Mouse (Mus musculus) intestine, embryonic 16.5 days (tissue): ENCODE measurements around the gene Ccdc34. TPM values are rescaled to one million over a fixed set of nuclear protein-coding genes. Genes with fewer than 3 reads are reported as not detected.

Experiments
- ATAC-seq: fragments of 200-750 bp; cut with Nextera tagmentation; 2 replicates; pipeline ENCODE4 v1.8.0; 2017; ENCODE audit warnings: moderate TSS enrichment, moderate library complexity
- H3K27ac ChIP-seq: fragments of 300-500 bp; sonication (generic); 2 replicates; pipeline ENCODE4 v1.5.1; 2014; ENCODE audit warnings: mild to moderate bottlenecking, low read length
- H3K27me3 ChIP-seq: fragments of 300-500 bp; sonication (generic); replicated peaks from 2 replicates; pipeline ENCODE4 v1.6.1; 2014; ENCODE audit warnings: low read length, control low read depth, mixed read lengths; ENCODE audit not compliant: control insufficient read depth, insufficient read depth
- H3K36me3 ChIP-seq: fragments of 300-500 bp; sonication (generic); 2 replicates; pipeline ENCODE4 v1.6.1; 2014; ENCODE audit warnings: low read length, control low read depth; ENCODE audit not compliant: control insufficient read depth, insufficient read depth
- H3K4me1 ChIP-seq: fragments of 300-500 bp; sonication (generic); 2 replicates; pipeline ENCODE4 v1.6.1; 2014; ENCODE audit warnings: low read length, control low read depth, mixed read lengths; ENCODE audit not compliant: control insufficient read depth, insufficient read depth
- H3K4me2 ChIP-seq: fragments of 300-500 bp; sonication (generic); 2 replicates; pipeline ENCODE4 v1.6.1; 2014; ENCODE audit warnings: low read depth, low read length, control low read depth
- H3K4me3 ChIP-seq: fragments of 300-500 bp; sonication (generic); 2 replicates; pipeline ENCODE4 v1.5.1; 2014; ENCODE audit warnings: mild to moderate bottlenecking, low read length
- H3K9ac ChIP-seq: fragments of 300-500 bp; sonication (generic); 2 replicates; pipeline ENCODE4 v1.6.1; 2014; ENCODE audit warnings: low read depth, low read length
- H3K9me3 ChIP-seq: fragments of 300-500 bp; sonication (generic); 2 replicates; pipeline ENCODE4 v1.6.1; 2016; ENCODE audit warnings: low read length, control low read depth; ENCODE audit not compliant: control insufficient read depth
- WGBS: fragments of 180-500 bp; shearing (Covaris S2); extraction: QIAGEN DNeasy Blood & Tissue Kit; methylation state at CpG from one replicate; pipeline ENCODE4 v1.1.7; 2014; 5-methylcytosine and 5-hydroxymethylcytosine counted together
- polyA plus RNA-seq: library from polyadenylated mRNA; unstranded; fragments of >200 nt; fragmentation: Nextera tagmentation; extraction: Ambion mirVana; gene quantifications from 2 replicates; pipeline ENCODE4 v1.2.1, GENCODE M21; 2015

Gene Ccdc34
- polyA plus RNA-seq, 1 experiment from 2014 or later, result 40.0 TPM

DNA sequence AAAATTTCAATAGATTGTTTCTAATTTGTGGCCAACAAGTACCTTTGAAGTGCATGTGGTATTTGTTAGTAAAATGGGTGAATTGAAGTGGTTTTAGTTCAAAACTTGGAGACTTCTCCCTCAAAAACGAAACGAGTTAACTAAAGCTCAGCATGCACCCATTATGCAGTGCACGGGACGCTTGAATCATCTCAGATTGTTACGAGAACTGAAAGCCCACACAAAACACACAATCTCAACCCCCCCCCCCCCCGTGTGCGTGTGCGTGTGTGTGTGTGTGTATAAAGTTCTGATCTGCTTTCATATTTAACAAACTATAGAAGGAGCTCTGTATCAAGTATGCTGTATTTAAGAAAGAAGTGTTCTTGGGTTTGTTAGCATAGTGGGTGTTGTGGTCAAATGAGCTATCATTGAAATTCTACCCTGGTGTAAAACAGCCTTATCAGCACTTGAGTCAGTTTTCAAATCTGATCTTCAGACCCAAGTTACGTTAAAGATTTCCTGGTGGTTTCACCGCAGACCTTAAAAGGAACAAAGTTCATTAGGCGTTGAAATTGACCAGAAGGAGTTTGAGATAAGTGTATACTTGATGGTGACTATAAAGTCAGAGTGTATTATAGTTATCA lies 25.1 kb upstream of the Ccdc34 start:
- H3K36me3 ChIP-seq, result no peaks in the 10 kb centered on the region
- WGBS, result 60% methylated on average over 11 of the region's 11 CpGs
- peak; percentile 62 for ATAC-seq
- no peaks in the 10 kb centered on the region for H3K9me3 ChIP-seq
- H3K4me1 ChIP-seq, result peaks cover 32% of the 10 kb centered on the region
- H3K4me3 ChIP-seq, result no peak overlapping the region
- H3K27ac ChIP-seq, result peak overlapping the region; percentile 78
- H3K4me2 ChIP-seq, result peak overlapping the region; percentile 37
- no peak overlapping the region for H3K9ac ChIP-seq
- no peaks in the 10 kb centered on the region for H3K27me3 ChIP-seq

DNA sequence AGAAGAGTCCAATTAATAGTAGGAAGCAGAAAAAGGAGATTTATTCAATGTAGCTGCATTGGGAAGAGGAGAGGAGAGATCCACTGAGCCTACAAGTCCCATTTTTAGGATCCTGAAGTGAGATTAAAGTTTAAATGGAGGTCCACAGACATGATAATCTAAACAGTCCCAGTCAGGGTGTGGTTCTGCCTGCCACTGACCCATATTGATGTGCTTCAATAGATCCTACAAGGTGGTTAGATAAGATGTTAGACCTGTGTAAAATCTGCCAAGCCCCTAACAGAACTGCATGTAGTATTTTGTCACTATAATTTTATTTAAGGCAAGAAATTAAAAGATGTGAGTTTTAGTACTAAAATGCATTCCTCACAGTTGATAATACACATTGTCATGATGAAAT lies 24.2 kb upstream of the Ccdc34 start:
- H3K4me2 ChIP-seq, result no peak overlapping the region
- no peaks in the 10 kb centered on the region for H3K36me3 ChIP-seq
- peaks cover 24% of the 10 kb centered on the region for H3K4me1 ChIP-seq
- H3K27me3 ChIP-seq, result no peaks in the 10 kb centered on the region
- no peak for ATAC-seq
- no peak overlapping the region for H3K27ac ChIP-seq
- no peak overlapping the region for H3K9ac ChIP-seq
- H3K9me3 ChIP-seq, result no peaks in the 10 kb centered on the region
- H3K4me3 ChIP-seq, result no peak overlapping the region

DNA sequence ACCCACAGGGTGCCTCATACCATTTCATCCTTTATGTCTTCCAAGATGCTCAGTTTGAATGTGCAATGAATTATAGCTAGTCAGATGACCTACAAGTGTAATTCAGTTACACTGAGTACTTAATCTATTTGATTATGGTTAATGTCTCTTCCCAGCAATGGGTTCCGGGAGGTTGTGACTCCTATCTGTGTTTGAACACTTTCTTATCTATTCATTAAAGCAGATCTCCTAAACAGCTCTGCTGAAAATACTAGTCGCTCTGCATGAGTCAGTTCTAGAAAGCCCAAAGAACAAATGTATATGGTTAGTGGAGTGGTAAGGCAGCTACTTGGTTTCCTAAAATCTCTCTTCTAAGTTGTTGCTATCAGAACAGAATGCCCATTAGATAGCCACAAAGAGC lies 22.6 kb upstream of the Ccdc34 start:
- 34% methylated on average over 2 of the region's 2 CpGs for WGBS
- H3K27me3 ChIP-seq, result no peaks in the 10 kb centered on the region
- peak overlapping the region; percentile 13; the same call in 1 of the 2 replicates for H3K27ac ChIP-seq
- ATAC-seq, result no peak
- H3K36me3 ChIP-seq, result no peaks in the 10 kb centered on the region
- H3K4me1 ChIP-seq, result peaks cover 15% of the 10 kb centered on the region
- no peak overlapping the region for H3K4me2 ChIP-seq
- H3K9me3 ChIP-seq, result no peaks in the 10 kb centered on the region
- no peak overlapping the region for H3K4me3 ChIP-seq
- no peak overlapping the region for H3K9ac ChIP-seq

DNA sequence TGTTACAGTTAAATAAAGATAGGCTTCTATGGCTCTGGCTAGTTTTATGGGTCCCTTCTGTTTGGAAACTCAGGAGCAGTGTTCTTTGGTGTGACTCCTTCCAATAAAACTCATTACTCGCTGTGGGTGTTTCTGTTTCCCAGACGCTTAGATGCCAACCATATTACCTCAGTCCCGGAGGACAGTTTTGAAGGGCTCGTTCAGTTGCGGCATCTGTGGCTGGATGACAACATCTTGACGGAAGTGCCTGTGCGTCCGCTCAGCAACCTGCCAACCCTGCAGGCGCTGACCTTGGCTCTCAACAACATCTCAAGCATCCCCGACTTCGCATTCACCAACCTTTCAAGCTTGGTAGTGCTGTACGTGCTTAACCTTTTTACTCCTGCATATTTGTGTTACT lies 21.2 kb upstream of the Ccdc34 start:
- no peak for ATAC-seq
- H3K4me2 ChIP-seq, result 0 out of 2 replicates have a peak overlapping the region, but pooled peaks have one; percentile 19
- no peaks in the 10 kb centered on the region for H3K9me3 ChIP-seq
- no peaks in the 10 kb centered on the region for H3K36me3 ChIP-seq
- no peaks in the 10 kb centered on the region for H3K27me3 ChIP-seq
- H3K9ac ChIP-seq, result no peak overlapping the region
- no peak overlapping the region for H3K4me3 ChIP-seq
- no peak overlapping the region for H3K27ac ChIP-seq
- WGBS, result 50% methylated on average over 12 of the region's 12 CpGs
- H3K4me1 ChIP-seq, result peaks cover 12% of the 10 kb centered on the region

DNA sequence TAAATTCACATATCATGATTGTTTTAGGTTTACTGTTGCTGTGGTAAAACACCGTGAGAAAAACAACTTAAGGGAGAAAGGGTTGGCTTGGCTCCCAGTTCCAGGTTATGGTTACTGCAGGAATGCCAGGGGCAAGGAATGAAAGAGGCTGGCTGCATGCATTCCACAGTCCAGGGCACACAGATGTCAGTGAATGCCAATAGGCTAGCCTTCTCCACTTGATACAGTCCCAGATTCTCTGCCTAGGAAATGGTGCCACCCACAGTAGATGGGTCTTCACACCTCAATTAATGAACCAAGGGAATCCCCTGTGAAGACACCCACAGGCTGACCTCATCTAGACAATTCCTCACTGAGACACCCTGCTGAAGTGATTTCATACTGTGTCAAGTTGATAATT lies 12.9 kb upstream of the Ccdc34 start:
- H3K4me2 ChIP-seq, result no peak overlapping the region
- ATAC-seq, result no peak
- 63% methylated on average over 1 of the region's 1 CpGs for WGBS

DNA sequence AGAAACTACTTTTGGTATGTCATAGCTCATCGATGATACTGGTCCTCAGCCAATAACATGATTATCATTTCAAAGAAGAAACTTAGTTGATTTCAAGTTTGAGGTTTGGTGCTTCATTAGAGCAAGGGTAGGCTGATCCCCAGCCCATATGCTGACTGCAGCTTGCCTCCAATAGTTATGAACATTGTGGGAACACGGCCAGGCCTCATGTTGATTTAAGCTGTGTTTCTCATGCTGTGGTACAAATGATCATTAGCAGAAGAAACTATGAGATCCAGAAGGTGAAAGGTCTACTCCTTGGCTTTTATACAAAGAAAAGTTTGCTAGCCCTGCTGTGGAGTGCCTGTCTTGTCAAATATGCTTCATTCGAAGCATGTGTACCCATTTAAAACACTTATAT lies 12.5 kb upstream of the Ccdc34 start:
- H3K4me1 ChIP-seq, result 0 out of 2 replicates have a peak, but pooled peaks cover 2% of the 10 kb centered on the region
- peak overlapping the region; percentile 35 for H3K27ac ChIP-seq
- H3K36me3 ChIP-seq, result peaks cover 8% of the 10 kb centered on the region
- H3K9me3 ChIP-seq, result no peaks in the 10 kb centered on the region
- WGBS, result 66% methylated on average over 3 of the region's 3 CpGs
- H3K4me3 ChIP-seq, result no peak overlapping the region
- no peak overlapping the region for H3K9ac ChIP-seq
- peak; percentile 26; the same call in 1 of the 2 replicates for ATAC-seq
- no peak overlapping the region for H3K4me2 ChIP-seq
- H3K27me3 ChIP-seq, result no peaks in the 10 kb centered on the region

More for the DNA sequence above, 12.9 kb upstream of the Ccdc34 start:
- no peak overlapping the region for H3K9ac ChIP-seq
- H3K4me1 ChIP-seq, result 0 out of 2 replicates have a peak, but pooled peaks cover 2% of the 10 kb centered on the region
- no peaks in the 10 kb centered on the region for H3K9me3 ChIP-seq
- H3K4me3 ChIP-seq, result no peak overlapping the region
- peak overlapping the region; percentile 51; the same call in 1 of the 2 replicates for H3K27ac ChIP-seq
- peaks cover 8% of the 10 kb centered on the region for H3K36me3 ChIP-seq
- no peaks in the 10 kb centered on the region for H3K27me3 ChIP-seq

DNA sequence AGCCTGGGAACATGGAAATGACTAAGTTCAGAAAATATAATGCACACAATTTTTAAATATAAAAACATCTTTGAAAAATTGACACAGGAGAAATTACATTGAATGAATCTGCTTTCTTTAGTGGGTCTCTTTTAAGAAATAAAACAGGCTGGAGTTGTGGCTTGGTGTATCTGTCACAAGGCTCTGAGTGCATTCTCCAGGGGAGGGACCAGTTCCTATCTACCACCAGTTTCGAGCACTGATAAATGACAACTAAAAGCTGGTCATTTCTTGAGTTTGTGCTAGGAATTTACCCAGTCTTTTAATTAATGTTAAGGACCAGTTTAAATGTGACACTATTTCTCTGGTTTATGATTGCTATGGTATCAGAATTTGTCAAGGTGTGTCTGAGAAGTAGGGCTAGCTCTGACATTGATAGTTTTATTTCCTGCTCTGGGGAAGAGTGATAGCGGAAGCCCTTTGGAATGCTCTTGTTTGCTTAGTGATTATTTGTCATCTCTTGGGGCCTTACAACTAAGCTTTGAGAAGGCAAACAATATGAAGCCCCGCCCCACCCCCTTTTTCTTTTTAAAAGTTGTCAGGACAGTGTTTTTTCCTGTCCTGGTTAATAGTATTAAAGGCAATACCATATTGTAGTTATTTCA lies 11.9 kb upstream of the Ccdc34 start:
- Histone ChIP-seq H3K27me3 (no peaks in the 10 kb centered on the region), H3K4me1 (0 out of 2 replicates have a peak, but pooled peaks cover 2% of the 10 kb centered on the region), H3K9ac (no peak overlapping the region), H3K9me3 (no peaks in the 10 kb centered on the region), H3K4me2 (no peak overlapping the region), H3K27ac (peak overlapping the region; percentile 60), H3K36me3 (peaks cover 8% of the 10 kb centered on the region), H3K4me3 (no peak overlapping the region)
- WGBS, result 59% methylated on average over 3 of the region's 3 CpGs
- peak; percentile 82 for ATAC-seq

DNA sequence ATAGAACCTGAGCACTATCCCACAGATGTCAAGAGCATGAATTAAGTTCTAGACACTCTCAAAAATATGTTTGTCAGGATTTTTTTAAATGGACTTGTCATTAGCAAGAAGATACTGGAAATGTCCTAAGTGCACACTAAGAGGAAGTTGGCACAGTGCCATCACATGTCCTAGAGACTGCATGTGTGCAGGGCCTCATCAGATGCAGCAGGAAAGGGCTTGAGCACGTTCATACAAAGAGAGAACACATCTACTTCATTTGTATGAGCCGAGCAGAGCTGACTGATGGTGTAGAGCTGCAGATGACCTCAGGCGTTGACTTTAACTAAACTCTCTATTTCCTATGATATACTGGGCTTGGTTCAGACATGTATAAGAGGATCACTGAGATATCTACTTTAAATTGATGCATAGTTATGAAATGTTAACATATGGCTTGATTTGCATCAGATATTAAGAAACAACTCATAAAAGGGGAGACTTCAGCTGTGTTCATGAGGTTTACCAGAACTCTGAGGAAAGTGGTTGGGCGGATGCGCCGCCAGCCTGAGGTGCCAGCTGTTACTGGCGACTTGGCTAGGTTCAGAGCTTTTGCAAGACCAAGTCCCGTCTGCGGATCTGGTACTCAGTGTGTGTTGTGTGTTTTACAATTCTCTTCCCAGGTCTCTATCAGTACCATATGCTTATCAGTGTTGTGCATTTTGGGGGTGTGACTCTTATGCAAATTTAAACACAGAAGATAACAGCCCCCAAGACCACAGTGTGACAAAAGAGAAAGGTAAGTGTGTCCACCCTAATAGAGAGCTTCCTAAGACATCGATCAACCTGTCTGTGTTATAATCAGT lies 10.0 kb upstream of the Ccdc34 start:
- Histone ChIP-seq H3K4me1 (0 out of 2 replicates have a peak, but pooled peaks cover 2% of the 10 kb centered on the region), H3K27me3 (no peaks in the 10 kb centered on the region), H3K9ac (no peak overlapping the region), H3K9me3 (no peaks in the 10 kb centered on the region), H3K36me3 (peaks cover 20% of the 10 kb centered on the region), H3K4me2 (no peak overlapping the region), H3K27ac (no peak overlapping the region), H3K4me3 (no peak overlapping the region)
- ATAC-seq, result peak; percentile 66
- WGBS, result 82% methylated on average over 10 of the region's 10 CpGs

DNA sequence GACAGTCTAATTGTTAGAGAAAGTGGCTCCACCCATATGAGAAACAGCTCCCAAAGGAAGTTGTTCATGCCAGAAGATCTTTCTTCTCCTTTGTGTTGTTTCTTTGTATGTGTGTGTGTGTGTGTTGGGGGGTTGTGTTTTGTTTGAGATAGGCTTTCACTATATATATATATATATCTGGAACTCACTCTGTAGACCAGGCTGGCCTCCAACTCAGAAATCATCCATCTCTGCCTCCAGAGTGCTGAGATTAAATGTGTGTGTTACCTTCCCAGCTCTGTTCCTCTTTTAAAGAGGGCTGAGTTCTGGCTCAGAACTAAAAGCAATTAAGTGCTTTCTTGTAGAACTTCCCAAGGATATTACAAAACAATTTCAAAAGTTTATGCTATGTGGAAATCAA lies 8.2 kb upstream of the Ccdc34 start:
- H3K27ac ChIP-seq, result no peak overlapping the region
- H3K4me2 ChIP-seq, result no peak overlapping the region
- H3K4me3 ChIP-seq, result no peak overlapping the region
- H3K4me1 ChIP-seq, result 0 out of 2 replicates have a peak, but pooled peaks cover 2% of the 10 kb centered on the region
- H3K36me3 ChIP-seq, result peaks cover 20% of the 10 kb centered on the region
- no peaks in the 10 kb centered on the region for H3K9me3 ChIP-seq
- no peaks in the 10 kb centered on the region for H3K27me3 ChIP-seq
- no peak overlapping the region for H3K9ac ChIP-seq
- no peak for ATAC-seq
